Mouse (Mus musculus) lung, postnatal 0 days (tissue): ENCODE results near the gene Gm20388.

Source experiments
- CTCF ChIP-seq: IDR thresholded peaks from 2 replicates; pipeline ENCODE4 v1.5.1; 2016; ENCODE audit warnings: antibody characterized with exemption, mild to moderate bottlenecking
- EP300 ChIP-seq: IDR thresholded peaks from 2 replicates; pipeline ENCODE4 v1.6.1; 2016; ENCODE audit warnings: antibody characterized with exemption, mild to moderate bottlenecking, control low read depth

GRCm38 (mm10) chr8:124270504-124270903, 4359.9 kb downstream of the Gm20388 start:
- TF ChIP-seq CTCF (no peak), EP300 (peak; percentile 92)
